Comparison of ENCODE assay signal across 28 mouse cellular contexts in genomic region chr1:117457736-117458135, GRCm38 (mm10).
"Had no signal": no experiment of that assay in that cellular context is flagged by ENCODE, and none has a peak within 500 bp of the region (broad histone marks: within the 10 kb centered on the region; RNA-seq: fewer than 3 reads in every experiment).

No protein-coding gene starts in this region.

- DNase-seq: gastrocnemius, adult 2 months; gastrocnemius, postnatal 10 days; gastrocnemius, postnatal 25 days; heart, adult 18-20 months; heart, postnatal 10 days; heart, postnatal 4 days; kidney, adult 11 months; kidney, adult 9 months; kidney, postnatal 14 days; kidney, postnatal 36 days; layer of hippocampus, adult 9-11 months; layer of hippocampus, postnatal 36 days; left cerebral cortex, postnatal 4 days; liver; liver, embryonic 13.5 days; liver, postnatal 0 days had no signal

- H3K4me3 ChIP-seq: gastrocnemius, adult 2 months; heart, embryonic 10.5 days; heart, embryonic 12.5 days; hindbrain, embryonic 10.5 days; hindbrain, embryonic 13.5 days; hindbrain, embryonic 15.5 days; kidney, embryonic 15.5 days; limb, embryonic 12.5 days; liver, embryonic 13.5 days; liver, embryonic 15.5 days had no signal

- H3K4me2 ChIP-seq: heart, embryonic 12.5 days; hindbrain, embryonic 13.5 days; hindbrain, embryonic 15.5 days; kidney, embryonic 15.5 days; limb, embryonic 12.5 days; liver, embryonic 11.5 days; liver, embryonic 13.5 days; liver, embryonic 15.5 days had no signal

- H3K9ac ChIP-seq: heart, embryonic 12.5 days; hindbrain, embryonic 13.5 days; hindbrain, embryonic 15.5 days; kidney, embryonic 15.5 days; limb, embryonic 12.5 days; liver, embryonic 13.5 days; liver, embryonic 15.5 days; liver, postnatal 0 days had no signal

- H3K36me3 ChIP-seq: heart, embryonic 10.5 days; heart, embryonic 12.5 days; hindbrain, embryonic 10.5 days; hindbrain, embryonic 13.5 days; hindbrain, embryonic 15.5 days; kidney, embryonic 15.5 days; limb, embryonic 12.5 days; liver, embryonic 13.5 days; liver, embryonic 15.5 days had no signal

- H3K9me3 ChIP-seq: heart, embryonic 10.5 days; heart, embryonic 12.5 days; hindbrain, embryonic 10.5 days; hindbrain, embryonic 13.5 days; hindbrain, embryonic 15.5 days; kidney, embryonic 15.5 days; liver, embryonic 13.5 days; liver, embryonic 15.5 days had no signal

- H3K27ac ChIP-seq: gastrocnemius, adult 2 months; heart, embryonic 10.5 days; hindbrain, embryonic 10.5 days; hindbrain, embryonic 13.5 days; hindbrain, embryonic 15.5 days; hindbrain, postnatal 0 days; kidney, embryonic 15.5 days; kidney, postnatal 0 days; limb, embryonic 12.5 days; liver, embryonic 13.5 days; liver, embryonic 15.5 days had no signal

- H3K27me3 ChIP-seq: heart, embryonic 12.5 days; hindbrain, embryonic 13.5 days; hindbrain, embryonic 15.5 days; kidney, embryonic 15.5 days; limb, embryonic 12.5 days; liver, embryonic 13.5 days; liver, embryonic 15.5 days had no signal

- ATAC-seq: hindbrain, postnatal 0 days; intestine, embryonic 16.5 days; liver, postnatal 0 days had no signal

- H3K4me1 ChIP-seq: heart, embryonic 10.5 days; heart, embryonic 12.5 days; hindbrain, embryonic 10.5 days; hindbrain, embryonic 13.5 days; hindbrain, embryonic 15.5 days; kidney, embryonic 15.5 days; limb, embryonic 12.5 days; liver, embryonic 13.5 days; liver, embryonic 15.5 days had no signal
